Mouse (Mus musculus) heart, adult 2 months (tissue): ENCODE results near the gene Zfp523.

Experiments
- CTCF ChIP-seq: fragments of 200-600 bp; IDR thresholded peaks from 2 replicates; pipeline ENCODE4 v1.8.1; 2022; ENCODE audit warnings: antibody characterized with exemption, mild to moderate bottlenecking, moderate library complexity
- EP300 ChIP-seq: fragments of 200-500 bp; IDR thresholded peaks from 2 replicates; pipeline ENCODE4 v1.6.1; 2011; ENCODE audit warnings: low read depth, low read length, control low read depth; ENCODE audit not compliant: insufficient read depth
- POLR2A ChIP-seq: fragments of 200-500 bp; IDR thresholded peaks from 2 replicates; pipeline ENCODE4 v1.6.1; 2011; ENCODE audit warnings: mild to moderate bottlenecking, low read depth, low read length, control low read depth; ENCODE audit not compliant: insufficient read depth

- TF ChIP-seq CTCF: no peak
- no peak for TF ChIP-seq EP300
- no peak for TF ChIP-seq POLR2A
Measured at GRCm38 (mm10) chr17:28149734-28150133, 27.2 kb upstream of the Zfp523 start.
